Mouse (Mus musculus): ENCODE results near the gene Kcnj12.

DNA sequence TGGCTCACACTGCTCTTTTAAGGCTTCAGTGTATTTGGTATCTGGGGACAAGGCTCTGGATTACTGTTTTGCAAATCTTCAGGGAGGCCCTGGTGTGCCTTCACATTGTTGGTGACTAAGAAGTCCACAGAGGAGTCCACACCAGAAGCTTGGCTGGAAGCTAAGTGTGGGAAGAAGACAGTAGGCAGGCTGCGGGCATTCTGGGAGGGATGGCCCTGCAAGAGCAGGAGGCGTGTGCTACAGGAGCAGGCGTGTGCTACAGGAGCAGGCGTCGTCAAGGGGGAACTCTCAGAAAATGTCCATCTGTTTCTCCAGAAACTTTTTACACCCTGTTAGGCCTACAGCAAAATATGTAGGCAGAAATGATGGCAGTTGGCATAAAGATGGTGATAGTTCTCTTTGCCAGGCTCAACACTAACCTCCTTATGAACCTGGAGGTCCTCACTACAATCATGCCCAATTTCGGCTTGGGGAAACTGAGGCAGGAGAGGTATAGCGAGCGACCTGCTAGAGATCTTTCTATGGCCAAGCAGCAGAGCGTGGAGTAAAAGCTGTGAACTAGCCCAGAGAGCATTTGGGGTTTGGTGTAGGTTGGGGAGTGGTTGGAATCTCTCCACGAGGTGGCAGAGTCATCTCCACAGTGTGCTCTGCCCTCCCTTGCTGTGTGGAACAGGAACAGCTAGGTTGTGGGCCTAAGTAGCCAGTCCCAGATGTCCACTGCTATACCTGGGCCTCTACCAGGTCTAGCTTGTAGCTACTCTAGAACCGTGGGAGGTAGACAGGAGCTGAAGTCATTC lies 18.7 kb downstream of the Kcnj12 start:
- no peak for TF ChIP-seq POLR2A (IDR thresholded peaks at IDR 0.05; ENCODE audit: borderline replicate concordance, extremely low read depth, insufficient read depth, insufficient read length, poor library complexity, severe bottlenecking)
- no peak for TF ChIP-seq CTCF (IDR thresholded peaks at IDR 0.05; ENCODE audit: borderline replicate concordance, extremely low read depth, insufficient read depth, insufficient read length)

All from brain, embryonic 14.5 days (tissue).